Mouse (Mus musculus) midbrain, embryonic 12.5 days (tissue): ENCODE data around the gene Cpsf3. TPM values are rescaled to one million over a fixed set of nuclear protein-coding genes. Genes with fewer than 3 reads are reported as not detected.

Source experiments
- ATAC-seq: fragments of 200-750 bp; cut with Nextera tagmentation; 2 replicates; pipeline ENCODE4 v1.8.0; 2017; ENCODE audit warnings: low read depth, moderate TSS enrichment, moderate library complexity; ENCODE audit not compliant: low FRiP score
- H3K27ac ChIP-seq: fragments of 300-500 bp; sonication (generic); replicated peaks from 2 replicates; pipeline ENCODE4 v1.5.1; 2016; ENCODE audit warnings: mild to moderate bottlenecking
- H3K27me3 ChIP-seq: fragments of 300-500 bp; sonication (generic); 2 replicates; pipeline ENCODE4 v1.6.1; 2016; ENCODE audit warnings: mild to moderate bottlenecking
- H3K36me3 ChIP-seq: fragments of 300-500 bp; sonication (generic); 2 replicates; pipeline ENCODE4 v1.6.1; 2016
- H3K4me1 ChIP-seq: fragments of 300-500 bp; sonication (generic); 2 replicates; pipeline ENCODE4 v1.6.1; 2016
- H3K4me2 ChIP-seq: fragments of 300-500 bp; sonication (generic); replicated peaks from 2 replicates; pipeline ENCODE4 v1.6.1; 2016; ENCODE audit warnings: mild to moderate bottlenecking, moderate library complexity
- H3K4me3 ChIP-seq: fragments of 300-500 bp; sonication (generic); 2 replicates; pipeline ENCODE4 v1.5.1; 2016; ENCODE audit warnings: mild to moderate bottlenecking
- H3K9ac ChIP-seq: fragments of 300-500 bp; sonication (generic); replicated peaks from 2 replicates; pipeline ENCODE4 v1.6.1; 2016; ENCODE audit warnings: mild to moderate bottlenecking, moderate library complexity
- H3K9me3 ChIP-seq: fragments of 300-500 bp; sonication (generic); 2 replicates; pipeline ENCODE4 v1.6.1; 2016; ENCODE audit warnings: mild to moderate bottlenecking
- WGBS: fragments of 180-500 bp; shearing (Covaris S2); methylation state at CpG from one replicate; pipeline ENCODE4 v1.1.7; 2016; 5-methylcytosine and 5-hydroxymethylcytosine counted together
- polyA plus RNA-seq: library from polyadenylated mRNA; unstranded; fragments of >200 nt; fragmentation: Nextera tagmentation; extraction: Ambion mirVana; gene quantifications from 2 replicates; pipeline ENCODE4 v1.2.1, GENCODE M21; 2016

Cpsf3 gene
- polyA plus RNA-seq = 128 and 131 TPM in 2 replicates

GRCm38 (mm10) chr12:21284761-21285441 lies at the start of gene Cpsf3:
Gene Cpsf3 (plus strand): TSS chr12:21285391.
- no peak for ATAC-seq
- H3K9me3 ChIP-seq = no peaks in the 10 kb centered on the region
- WGBS = 58% methylated on average over 11 of the region's 11 CpGs
- peaks cover 19% of the 10 kb centered on the region for H3K4me1 ChIP-seq
- peak within 1 kb of the TSS; percentile 84 for H3K27ac ChIP-seq
- H3K4me2 ChIP-seq = peak within 1 kb of the TSS; percentile 73
- H3K36me3 ChIP-seq = no peaks in the 10 kb centered on the region
- H3K4me3 ChIP-seq = peak within 1 kb of the TSS; percentile 57
- no peaks in the 10 kb centered on the region for H3K27me3 ChIP-seq
- peak within 1 kb of the TSS; percentile 79 for H3K9ac ChIP-seq

- 80% methylated on average over 3 of the region's 3 CpGs for WGBS
- Histone ChIP-seq H3K4me1 (no peaks in the 10 kb centered on the region), H3K9ac (no peak overlapping the region), H3K4me2 (no peak overlapping the region), H3K9me3 (no peaks in the 10 kb centered on the region), H3K27me3 (no peaks in the 10 kb centered on the region), H3K27ac (no peak overlapping the region), H3K4me3 (no peak overlapping the region), H3K36me3 (peaks cover 78% of the 10 kb centered on the region)
- no peak for ATAC-seq
These were observed 43.2 kb upstream of the Cpsf3 start for GRCm38 (mm10) chr12:21241965-21242364.

- Histone ChIP-seq H3K9me3 (no peaks in the 10 kb centered on the region), H3K27me3 (no peaks in the 10 kb centered on the region), H3K36me3 (peaks cover 74% of the 10 kb centered on the region), H3K4me2 (no peak overlapping the region), H3K27ac (no peak overlapping the region), H3K4me1 (no peaks in the 10 kb centered on the region), H3K9ac (no peak overlapping the region), H3K4me3 (no peak overlapping the region)
- ATAC-seq = no peak
- WGBS = 96% methylated on average over 11 of the region's 11 CpGs
These were observed 40.7 kb upstream of the Cpsf3 start for GRCm38 (mm10) chr12:21244375-21244960.

GRCm38 (mm10) chr12:21247711-21248392 lies 37.3 kb upstream of the Cpsf3 start:
- Histone ChIP-seq H3K4me2 (no peak overlapping the region), H3K9me3 (no peaks in the 10 kb centered on the region), H3K27me3 (no peaks in the 10 kb centered on the region), H3K4me3 (no peak overlapping the region), H3K27ac (no peak overlapping the region), H3K36me3 (peaks cover 87% of the 10 kb centered on the region), H3K9ac (no peak overlapping the region), H3K4me1 (no peaks in the 10 kb centered on the region)
- 82% methylated on average over 7 of the region's 7 CpGs for WGBS
- no peak for ATAC-seq

- WGBS = 96% methylated on average over 6 of the region's 6 CpGs
- 0 out of 2 replicates have a peak, but pooled peaks have one; percentile 34 for ATAC-seq
- Histone ChIP-seq H3K4me1 (no peaks in the 10 kb centered on the region), H3K27ac (no peak overlapping the region), H3K4me2 (no peak overlapping the region), H3K36me3 (peaks cover 88% of the 10 kb centered on the region), H3K27me3 (no peaks in the 10 kb centered on the region), H3K4me3 (no peak overlapping the region), H3K9ac (no peak overlapping the region), H3K9me3 (no peaks in the 10 kb centered on the region)
These were observed 24.5 kb upstream of the Cpsf3 start for GRCm38 (mm10) chr12:21260494-21261256.

- ATAC-seq = no peak
- H3K4me1 ChIP-seq = no peaks in the 10 kb centered on the region
- H3K36me3 ChIP-seq = peaks cover 88% of the 10 kb centered on the region
- H3K9me3 ChIP-seq = no peaks in the 10 kb centered on the region
- no peak overlapping the region for H3K4me3 ChIP-seq
- no peak overlapping the region for H3K4me2 ChIP-seq
- H3K27ac ChIP-seq = no peak overlapping the region
- H3K27me3 ChIP-seq = no peaks in the 10 kb centered on the region
- 90% methylated on average over 4 of the region's 4 CpGs for WGBS
- H3K9ac ChIP-seq = no peak overlapping the region
These were observed 23.7 kb upstream of the Cpsf3 start for GRCm38 (mm10) chr12:21261521-21261920.

GRCm38 (mm10) chr12:21263256-21263655 lies 21.9 kb upstream of the Cpsf3 start:
- Histone ChIP-seq H3K4me2 (no peak overlapping the region), H3K9me3 (no peaks in the 10 kb centered on the region), H3K9ac (no peak overlapping the region), H3K27me3 (no peaks in the 10 kb centered on the region), H3K4me1 (no peaks in the 10 kb centered on the region), H3K4me3 (no peak overlapping the region), H3K27ac (no peak overlapping the region), H3K36me3 (peaks cover 80% of the 10 kb centered on the region)
- 96% methylated on average over 5 of the region's 5 CpGs for whole genome bisulfite sequencing
- ATAC-seq = no peak

- no peaks in the 10 kb centered on the region for H3K9me3 ChIP-seq
- no peaks in the 10 kb centered on the region for H3K27me3 ChIP-seq
- no peaks in the 10 kb centered on the region for H3K4me1 ChIP-seq
- 84% methylated on average over 5 of the region's 5 CpGs for WGBS
- H3K36me3 ChIP-seq = peaks cover 79% of the 10 kb centered on the region
- no peak overlapping the region for H3K27ac ChIP-seq
- H3K9ac ChIP-seq = no peak overlapping the region
- H3K4me2 ChIP-seq = no peak overlapping the region
- no peak for ATAC-seq
- H3K4me3 ChIP-seq = no peak overlapping the region
These were observed 20.9 kb upstream of the Cpsf3 start for GRCm38 (mm10) chr12:21264241-21264640.

GRCm38 (mm10) chr12:21264970-21265369 lies 20.2 kb upstream of the Cpsf3 start:
- Histone ChIP-seq H3K27ac (0 out of 2 replicates have a peak overlapping the region, but pooled peaks have one; percentile 20), H3K27me3 (no peaks in the 10 kb centered on the region), H3K4me3 (no peak overlapping the region), H3K4me2 (no peak overlapping the region), H3K9me3 (no peaks in the 10 kb centered on the region), H3K9ac (no peak overlapping the region), H3K36me3 (peaks cover 80% of the 10 kb centered on the region), H3K4me1 (no peaks in the 10 kb centered on the region)
- no peak for ATAC-seq
- WGBS = 87% methylated on average over 3 of the region's 3 CpGs

- 91% methylated on average over 4 of the region's 4 CpGs for WGBS
- Histone ChIP-seq H3K4me1 (no peaks in the 10 kb centered on the region), H3K27ac (0 out of 2 replicates have a peak overlapping the region, but pooled peaks have one; percentile 20), H3K36me3 (peaks cover 80% of the 10 kb centered on the region), H3K9me3 (no peaks in the 10 kb centered on the region), H3K4me2 (no peak overlapping the region), H3K4me3 (no peak overlapping the region), H3K9ac (no peak overlapping the region), H3K27me3 (no peaks in the 10 kb centered on the region)
- no peak for ATAC-seq
These were observed 19.7 kb upstream of the Cpsf3 start for GRCm38 (mm10) chr12:21265501-21265900.

GRCm38 (mm10) chr12:21265946-21266783 lies 19.0 kb upstream of the Cpsf3 start:
- Histone ChIP-seq H3K9ac (no peak overlapping the region), H3K4me1 (no peaks in the 10 kb centered on the region), H3K4me2 (no peak overlapping the region), H3K27ac (no peak overlapping the region), H3K4me3 (no peak overlapping the region), H3K27me3 (no peaks in the 10 kb centered on the region), H3K9me3 (no peaks in the 10 kb centered on the region), H3K36me3 (peaks cover 83% of the 10 kb centered on the region)
- whole genome bisulfite sequencing = 78% methylated on average over 14 of the region's 14 CpGs
- peak; percentile 79 for ATAC-seq
